Mouse (Mus musculus) layer of hippocampus, adult 2 months (tissue): Measurements from ENCODE around the gene Ubr4. TPM values are rescaled to one million over a fixed set of nuclear protein-coding genes. Genes with fewer than 3 reads are reported as not detected.

Experiments used
- DNase-seq, 2 experiments: peaks; one replicate each; pipeline ENCODE4 v3.0.0; 2022; ENCODE audit warnings: low spot score in 2 of 2
- H3K27ac ChIP-seq: fragments of 200-600 bp; 2 replicates; pipeline ENCODE4 v1.8.1; 2022
- H3K4me3 ChIP-seq: fragments of 200-600 bp; 2 replicates; pipeline ENCODE4 v1.8.1; 2022; ENCODE audit warnings: mild to moderate bottlenecking
- CTCF ChIP-seq: fragments of 200-600 bp; conservative IDR thresholded peaks from 2 replicates; pipeline ENCODE4 v1.8.1; 2022; ENCODE audit warnings: antibody characterized with exemption, mild to moderate bottlenecking, moderate library complexity
- total RNA-seq, 2 experiments: library from RNA; stranded (reverse); gene quantifications; 2 replicates each; pipeline ENCODE4 v1.2.3; 2021

Ubr4 gene
- total RNA-seq, 2 experiments from 2014 or later, result 171 to 176 TPM

GRCm38 (mm10) chr4:139335507-139335906, 16.9 kb upstream of the Ubr4 start:
- no peak for DNase-seq
- TF ChIP-seq CTCF, result no peak
- no peak overlapping the region for H3K4me3 ChIP-seq
- no peak overlapping the region for H3K27ac ChIP-seq

- Histone ChIP-seq H3K27ac (no peak overlapping the region), H3K4me3 (no peak overlapping the region; the same call in 1 of the 2 replicates)
- peak; percentile 31 to 73 for DNase-seq
- TF ChIP-seq CTCF, result peak; percentile 85
Observed at GRCm38 (mm10) chr4:139336822-139337483, 15.5 kb upstream of the Ubr4 start.

DNA sequence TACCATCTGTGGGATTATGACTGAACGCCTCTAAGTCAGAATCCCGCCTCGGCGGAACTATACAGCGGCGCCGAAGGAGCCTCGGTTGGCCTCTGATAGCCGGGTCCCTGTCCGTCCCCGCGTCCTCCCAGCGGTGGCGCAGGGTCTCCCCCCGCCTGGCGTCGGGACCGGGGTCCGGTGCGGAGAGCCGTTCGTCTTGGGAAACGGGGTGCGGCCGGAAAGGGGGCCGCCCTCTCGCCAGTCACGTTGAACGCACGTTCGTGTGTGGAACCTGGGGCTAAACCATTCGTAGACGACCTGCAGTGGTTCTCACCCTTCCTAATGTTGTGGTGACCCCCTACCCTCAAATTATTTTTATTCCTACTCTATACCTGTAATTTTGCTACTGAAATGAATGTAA, 14.3 kb upstream of the Ubr4 start:
- DNase-seq, result no peak
- no peak overlapping the region for H3K4me3 ChIP-seq
- no peak overlapping the region for H3K27ac ChIP-seq
- no peak for TF ChIP-seq CTCF

GRCm38 (mm10) chr4:139340835-139341234, 11.6 kb upstream of the Ubr4 start:
- DNase-seq, result no peak
- no peak for TF ChIP-seq CTCF
- no peak overlapping the region for H3K4me3 ChIP-seq
- no peak overlapping the region for H3K27ac ChIP-seq

GRCm38 (mm10) chr4:139341556-139342233, 10.7 kb upstream of the Ubr4 start:
- Histone ChIP-seq H3K4me3 (no peak overlapping the region), H3K27ac (no peak overlapping the region)
- no peak for DNase-seq
- TF ChIP-seq CTCF, result no peak

DNA sequence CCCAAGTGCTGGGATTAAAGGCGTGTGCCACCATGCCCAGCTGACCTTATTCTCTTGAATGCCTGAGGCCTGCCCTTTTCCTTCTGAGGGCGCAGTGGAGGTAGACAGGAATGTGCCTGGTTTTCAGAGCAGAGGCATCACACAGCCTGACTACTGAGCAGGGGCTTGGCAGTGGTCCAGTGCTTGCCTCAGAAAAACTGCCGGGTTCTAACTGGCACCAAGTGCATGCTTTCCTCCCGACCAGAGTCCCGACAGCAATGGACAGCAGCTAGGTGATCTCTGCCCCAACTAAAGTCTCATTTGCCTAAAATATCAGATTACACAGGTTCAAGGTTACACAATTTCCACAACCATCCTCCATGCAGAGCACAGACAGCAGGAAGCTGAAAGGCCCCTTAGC, 8.7 kb upstream of the Ubr4 start:
- Histone ChIP-seq H3K4me3 (no peak overlapping the region), H3K27ac (no peak overlapping the region; the same call in 1 of the 2 replicates)
- TF ChIP-seq CTCF, result no peak
- peak; percentile 41 to 50 for DNase-seq

DNA sequence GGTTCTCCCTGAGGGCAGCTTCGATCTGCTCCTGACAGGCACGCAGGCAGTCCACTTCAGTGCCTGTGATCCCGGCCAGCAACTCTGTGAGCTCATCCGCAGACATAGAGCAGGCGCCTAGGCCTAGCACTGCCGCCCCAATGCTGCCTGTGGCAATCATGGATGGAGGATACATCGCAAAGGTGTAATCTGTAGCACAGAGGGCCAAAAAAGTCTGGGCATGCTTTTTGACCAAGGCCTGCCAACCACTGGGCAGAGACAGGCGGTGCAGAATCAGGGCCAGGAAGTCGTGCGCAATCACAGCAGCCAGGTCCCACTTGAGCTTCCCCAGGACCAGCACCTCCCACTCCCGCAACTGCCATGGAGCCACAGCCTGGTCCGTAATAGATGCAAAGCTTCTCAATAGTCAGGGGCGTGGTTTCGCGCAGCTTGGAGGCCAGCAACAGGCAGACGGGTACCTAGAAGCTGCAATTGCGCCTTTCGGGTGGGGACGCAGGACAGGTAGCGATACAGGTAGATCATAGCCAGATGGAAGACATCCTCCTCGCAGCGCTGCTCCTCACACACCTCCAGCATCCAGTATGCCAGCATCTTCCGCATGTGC, 6.9 kb upstream of the Ubr4 start:
- Histone ChIP-seq H3K4me3 (no peak overlapping the region), H3K27ac (no peak overlapping the region)
- DNase-seq, result no peak
- no peak for TF ChIP-seq CTCF

- no peak for TF ChIP-seq CTCF
Observed at GRCm38 (mm10) chr4:139352832-139353231, 423 bp downstream of the Ubr4 start.

DNA sequence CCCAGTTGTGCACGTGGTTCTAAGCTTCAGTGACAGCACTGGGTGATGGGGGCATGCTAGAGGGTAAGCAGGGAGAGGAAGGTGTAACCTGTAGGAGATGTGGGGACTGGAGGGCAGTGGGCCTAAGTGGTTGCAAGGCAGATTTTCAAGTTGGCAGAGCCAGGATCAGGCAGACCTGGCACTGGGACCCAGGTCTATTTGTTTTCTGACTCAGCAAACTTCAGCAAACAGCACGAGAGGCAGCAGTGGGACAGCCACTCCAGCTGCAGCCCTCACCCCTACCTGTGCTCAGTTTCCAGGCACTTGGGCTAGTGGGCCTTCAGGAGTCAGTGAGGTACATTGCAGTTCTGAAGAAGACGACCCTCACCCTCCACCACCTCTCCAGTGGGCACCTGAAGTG, 4.8 kb downstream of the Ubr4 start:
- H3K27ac ChIP-seq, result no peak overlapping the region
- no peak for DNase-seq
- TF ChIP-seq CTCF, result no peak
- no peak overlapping the region for H3K4me3 ChIP-seq

More at GRCm38 (mm10) chr4:139352832-139353231, 423 bp downstream of the Ubr4 start:
- H3K4me3 ChIP-seq, result peak overlapping the region; percentile 81
- H3K27ac ChIP-seq, result peak overlapping the region; percentile 99
- no peak for DNase-seq

DNA sequence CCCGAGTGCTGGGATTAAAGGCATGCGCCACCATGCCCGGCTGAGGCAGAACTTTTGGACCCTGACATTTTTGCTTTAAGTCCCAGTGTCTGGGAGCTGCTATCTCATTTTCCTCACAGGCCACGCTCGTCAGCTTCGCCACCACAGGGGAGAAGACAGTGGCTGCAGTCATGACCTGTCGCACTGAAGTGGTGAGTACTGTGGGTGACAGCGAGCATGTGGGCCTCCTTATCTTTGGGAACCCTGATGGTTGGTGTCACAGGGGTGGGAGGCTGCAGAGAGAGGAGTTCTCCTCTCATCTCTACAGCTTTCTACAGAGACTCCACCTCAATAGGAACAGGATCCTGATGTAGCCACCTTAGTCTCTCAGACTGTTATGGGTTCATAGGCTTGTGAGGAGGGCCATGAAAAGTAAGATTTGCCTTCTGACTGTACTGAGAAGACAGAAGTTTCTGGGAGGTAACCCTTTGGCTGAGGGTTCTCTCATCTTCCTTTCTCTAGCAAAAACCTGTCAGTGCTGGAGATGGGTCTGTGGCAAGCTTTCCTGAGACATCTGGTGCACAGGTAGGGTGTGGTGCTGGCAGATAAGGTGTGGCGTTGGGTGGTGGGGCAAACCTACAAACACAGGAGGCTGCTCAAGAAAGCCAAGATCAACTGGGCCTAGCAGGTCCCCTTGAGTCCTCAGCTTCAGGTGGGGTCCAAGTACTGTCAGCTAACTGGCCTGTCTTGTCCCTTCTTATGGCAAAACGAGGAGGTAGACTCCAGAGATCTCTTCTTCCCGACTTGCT, 8.5 kb downstream of the Ubr4 start:
- H3K4me3 ChIP-seq, result no peak overlapping the region
- TF ChIP-seq CTCF, result no peak
- DNase-seq, result no peak
- no peak overlapping the region for H3K27ac ChIP-seq

DNA sequence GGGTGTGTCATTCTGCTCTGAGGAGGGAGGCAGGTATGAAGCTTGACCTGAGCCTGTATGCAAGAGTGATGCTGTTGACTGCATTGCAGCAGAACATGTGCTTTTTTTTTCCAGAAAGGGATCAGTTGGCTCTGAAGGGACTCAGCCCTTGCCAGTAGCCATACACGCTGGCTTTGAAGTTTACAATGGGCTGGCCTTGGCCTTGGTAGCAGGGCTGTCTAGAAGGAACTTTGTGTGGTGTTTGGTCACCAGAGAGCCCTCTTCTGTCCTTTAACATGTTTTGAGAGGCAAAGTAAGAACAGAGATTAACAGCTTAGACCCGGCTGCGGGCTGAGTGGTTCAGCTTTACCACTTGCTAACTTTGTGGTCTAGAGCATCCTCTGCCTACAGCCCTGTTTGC, 14.9 kb downstream of the Ubr4 start:
- H3K4me3 ChIP-seq, result no peak overlapping the region
- no peak for DNase-seq
- no peak overlapping the region for H3K27ac ChIP-seq
- TF ChIP-seq CTCF, result no peak

DNA sequence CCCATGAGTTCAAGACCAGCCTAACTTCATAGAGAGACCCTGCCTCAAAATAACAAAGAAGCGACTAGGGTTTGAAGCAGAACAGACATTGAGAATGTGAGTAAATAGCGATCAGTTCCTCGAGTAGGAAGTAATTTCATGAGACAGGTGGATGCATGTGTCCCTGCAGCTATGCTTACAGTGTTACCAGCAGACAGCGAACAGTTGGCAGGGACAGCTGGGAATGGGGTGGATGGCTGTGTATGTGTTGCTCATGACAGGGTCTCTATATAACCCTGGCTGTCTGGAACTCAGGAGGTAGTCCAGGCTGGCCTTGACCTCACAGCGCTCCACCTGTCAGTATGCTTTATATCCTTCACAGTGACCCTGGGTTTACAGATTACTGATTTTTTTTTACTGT, 15.6 kb downstream of the Ubr4 start:
- no peak overlapping the region for H3K27ac ChIP-seq
- DNase-seq, result peak in 1 of 2 experiments; percentile 32

GRCm38 (mm10) chr4:139373130-139373529, 20.7 kb downstream of the Ubr4 start:
- no peak overlapping the region for H3K27ac ChIP-seq
- TF ChIP-seq CTCF, result no peak
- H3K4me3 ChIP-seq, result no peak overlapping the region
- DNase-seq, result no peak

More for the DNA sequence above, 15.6 kb downstream of the Ubr4 start:
- no peak for TF ChIP-seq CTCF
- no peak overlapping the region for H3K4me3 ChIP-seq
